Mouse (Mus musculus): ENCODE results near the gene Gm26727. TPM values are rescaled to one million over a fixed set of nuclear protein-coding genes. Genes with fewer than 3 reads are reported as not detected.

The Gm26727 gene
- polyA plus RNA-seq, 1 experiment from 2014 or later, result not detected

Other genes starting within 250 kb of the Gm26727 start
- gene Gm21830, start 19.5 kb downstream of the Gm26727 start, polyA plus RNA-seq (2016; fragmentation: Nextera tagmentation; extraction: Ambion mirVana), result not detected in 2 replicates
- not detected in 2 replicates for gene Xirp2, start 12.8 kb upstream of the Gm26727 start, polyA plus RNA-seq (2016; fragmentation: Nextera tagmentation; extraction: Ambion mirVana)
- 5.3 and 6.0 TPM in 2 replicates for gene B3galt1, start 132.7 kb upstream of the Gm26727 start, polyA plus RNA-seq (2016; fragmentation: Nextera tagmentation; extraction: Ambion mirVana)